Mouse (Mus musculus): Measurements from ENCODE around the gene P2ry2.

DNA sequence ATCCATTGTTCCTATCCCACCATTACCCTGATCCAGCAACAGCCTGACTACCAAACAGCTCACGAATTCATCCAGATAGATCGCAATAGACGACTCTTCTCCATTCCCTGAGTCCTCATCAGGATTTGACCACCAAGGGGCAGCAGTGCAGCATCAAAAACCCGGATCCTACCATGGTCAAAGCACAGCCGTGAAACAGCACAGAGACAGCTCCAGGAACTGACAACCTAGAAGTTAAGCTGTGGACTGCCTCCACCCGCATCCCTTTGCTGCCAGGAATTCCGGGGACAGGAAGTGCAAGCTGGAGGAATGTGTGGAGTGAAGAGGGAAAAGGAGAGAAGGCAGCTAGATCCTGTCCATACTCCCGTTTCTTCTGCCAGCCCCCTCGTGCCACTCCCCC lies 24.6 kb downstream of the P2ry2 start:
- TF ChIP-seq CTCF (IDR thresholded peaks at IDR 0.05; ENCODE audit: borderline replicate concordance, extremely low read depth, insufficient read depth, insufficient read length): peak; percentile 71
- no peak for TF ChIP-seq POLR2A (IDR thresholded peaks at IDR 0.05; ENCODE audit: borderline replicate concordance, extremely low read depth, insufficient read depth, insufficient read length, poor library complexity, severe bottlenecking)

Measured in brain, embryonic 14.5 days (tissue).